Mouse (Mus musculus) MEL (cell line): ENCODE data around the gene Wasl. TPM values are rescaled to one million over a fixed set of nuclear protein-coding genes. Genes with fewer than 3 reads are reported as not detected.

Experiments
- DNase-seq: peaks from one replicate; pipeline ENCODE4 v3.0.0; 2011; ENCODE audit warnings: low read depth, low spot score
- H3K27ac ChIP-seq: 2 replicates; pipeline ENCODE4 v1.5.1; 2012; ENCODE audit warnings: low read depth, mild to moderate bottlenecking, control low read depth, low read length, moderate library complexity; ENCODE audit not compliant: control insufficient read depth
- H3K27me3 ChIP-seq, 2 experiments: fragments of 150-350 bp in 1 of 2; sonication (generic) in 1 of 2; 2 replicates each; pipeline ENCODE4 v1.6.1; 2012; ENCODE audit warnings: low read length in 2 of 2, mild to moderate bottlenecking in 2 of 2, improper control_type of control experiment in 1 of 2, moderate library complexity in 1 of 2; ENCODE audit not compliant: insufficient read depth in 2 of 2, control insufficient read depth in 1 of 2
- H3K36me3 ChIP-seq, 2 experiments: 2 replicates each; pipeline ENCODE4 v1.6.1; 2012 to 2014; ENCODE audit warnings: low read length in 2 of 2, improper control_type of control experiment in 1 of 2, inconsistent platforms in 1 of 2, mild to moderate bottlenecking in 1 of 2; ENCODE audit not compliant: insufficient read depth in 2 of 2, control insufficient read depth in 1 of 2
- H3K4me1 ChIP-seq, 2 experiments: fragments of 150-350 bp in 1 of 2; sonication (generic) in 1 of 2; 2 replicates each; pipeline ENCODE4 v1.6.1; 2012; ENCODE audit warnings: low read length in 2 of 2, improper control_type of control experiment in 1 of 2, mild to moderate bottlenecking in 1 of 2; ENCODE audit not compliant: insufficient read depth in 2 of 2, control insufficient read depth in 1 of 2
- H3K4me3 ChIP-seq, 2 experiments: fragments of 150-350 bp in 1 of 2; sonication (generic) in 1 of 2; 2 replicates each; pipeline ENCODE4 v1.5.1; 2012; ENCODE audit warnings: low read depth in 2 of 2, low read length in 2 of 2, mild to moderate bottlenecking in 2 of 2, moderate library complexity in 2 of 2, control low read depth in 1 of 2, improper control_type of control experiment in 1 of 2; ENCODE audit not compliant: control insufficient read depth in 1 of 2, insufficient read depth in 1 of 2
- H3K79me2 ChIP-seq: 2 replicates; pipeline ENCODE4 v1.6.1; 2012; ENCODE audit warnings: mild to moderate bottlenecking, low read length, moderate library complexity; ENCODE audit not compliant: control insufficient read depth, poor library complexity, insufficient read depth
- H3K9ac ChIP-seq: 2 replicates; pipeline ENCODE4 v1.6.1; 2012; ENCODE audit warnings: low read depth, mild to moderate bottlenecking, control low read depth, low read length, moderate library complexity; ENCODE audit not compliant: control insufficient read depth, poor library complexity, severe bottlenecking
- H3K9me3 ChIP-seq: fragments of 150-350 bp; sonication (generic); replicated peaks from 2 replicates; pipeline ENCODE4 v1.6.1; 2012; ENCODE audit warnings: mild to moderate bottlenecking, low read length, improper control_type of control experiment, moderate library complexity; ENCODE audit not compliant: insufficient read depth
- CHD1 ChIP-seq: IDR thresholded peaks from 2 replicates; pipeline ENCODE4 v1.6.1; 2012; ENCODE audit warnings: low read depth, mild to moderate bottlenecking, inconsistent platforms, low read length, improper control_type of control experiment
- CHD2 ChIP-seq: IDR thresholded peaks from 2 replicates; pipeline ENCODE4 v1.6.1; 2011; ENCODE audit warnings: low read length, improper control_type of control experiment
- ELF1 ChIP-seq: IDR thresholded peaks from 2 replicates; pipeline ENCODE4 v1.6.1; 2014; ENCODE audit warnings: low read depth, mild to moderate bottlenecking, inconsistent platforms, low read length, improper control_type of control experiment, moderate library complexity
- ETS1 ChIP-seq: IDR thresholded peaks from 2 replicates; pipeline ENCODE4 v1.6.1; 2012; ENCODE audit warnings: low read depth, mild to moderate bottlenecking, inconsistent platforms, low read length, improper control_type of control experiment, moderate library complexity
- GATA1 ChIP-seq: IDR thresholded peaks from 2 replicates; pipeline ENCODE4 v1.6.1; 2011; ENCODE audit warnings: low read depth, low read length, improper control_type of control experiment
- HCFC1 ChIP-seq: IDR thresholded peaks from 2 replicates; pipeline ENCODE4 v1.6.1; 2012; ENCODE audit warnings: low read depth, mild to moderate bottlenecking, inconsistent platforms, low read length, improper control_type of control experiment, moderate library complexity
- MXI1 ChIP-seq: IDR thresholded peaks from 2 replicates; pipeline ENCODE4 v1.6.1; 2011; ENCODE audit warnings: mild to moderate bottlenecking, low read depth, low read length, improper control_type of control experiment
- MYC ChIP-seq: IDR thresholded peaks from 2 replicates; pipeline ENCODE4 v1.6.1; 2011; ENCODE audit warnings: low read depth, mild to moderate bottlenecking, low read length, improper control_type of control experiment, moderate library complexity
- NRF1 ChIP-seq: IDR thresholded peaks from 2 replicates; pipeline ENCODE4 v1.6.1; 2014; ENCODE audit warnings: low read depth, mild to moderate bottlenecking, inconsistent platforms, low read length, improper control_type of control experiment, moderate library complexity; ENCODE audit not compliant: poor library complexity, insufficient read depth, severe bottlenecking
- POLR2AphosphoS5 ChIP-seq: IDR thresholded peaks from 2 replicates; pipeline ENCODE4 v1.6.1; 2012; ENCODE audit warnings: low read depth, borderline replicate concordance, mild to moderate bottlenecking, inconsistent platforms, low read length, moderate library complexity, mixed read lengths
- SMC3 ChIP-seq: IDR thresholded peaks from 2 replicates; pipeline ENCODE4 v1.6.1; 2011; ENCODE audit warnings: low read depth, low read length, improper control_type of control experiment
- TBP ChIP-seq: IDR thresholded peaks from 2 replicates; pipeline ENCODE4 v1.8.0; 2011; ENCODE audit warnings: low read depth, low read length, improper control_type of control experiment
- USF1 ChIP-seq: IDR thresholded peaks from 2 replicates; pipeline ENCODE4 v1.6.1; 2014; ENCODE audit warnings: low read depth, mild to moderate bottlenecking, inconsistent platforms, low read length, improper control_type of control experiment, moderate library complexity
- ZC3H11A ChIP-seq: IDR thresholded peaks from 2 replicates; pipeline ENCODE4 v1.6.1; 2012; ENCODE audit warnings: low read depth, mild to moderate bottlenecking, inconsistent platforms, low read length, improper control_type of control experiment
- ZKSCAN1 ChIP-seq: IDR thresholded peaks from 2 replicates; pipeline ENCODE4 v1.6.1; 2012; ENCODE audit warnings: low read depth, mild to moderate bottlenecking, inconsistent platforms, low read length, improper control_type of control experiment, moderate library complexity
- ZMIZ1 ChIP-seq: IDR thresholded peaks from 2 replicates; pipeline ENCODE4 v1.6.1; 2012; ENCODE audit warnings: low read depth, mild to moderate bottlenecking, inconsistent platforms, low read length, improper control_type of control experiment, moderate library complexity
- polyA plus RNA-seq, 2 experiments: library from polyadenylated mRNA; stranded (reverse) in 1 of 2; unstranded in 1 of 2; fragments of >175 nt in 1 of 2; fragments of >200 nt in 1 of 2; gene quantifications; 2 replicates each; pipeline versions ENCODE4 v1.2.1 to v1.2.4; 2012; ENCODE audit warnings: low replicate concordance in 2 of 2, low read depth in 1 of 2; ENCODE audit not compliant: insufficient read length in 2 of 2, insufficient read depth in 1 of 2, missing spikeins in 1 of 2
- total RNA-seq: library from RNA; depleted of rRNA; stranded (reverse); fragments of 300-350 nt; gene quantifications from 2 replicates; pipeline ENCODE4 v1.2.3, GENCODE M21; 2012

Wasl gene
- total and polyA plus RNA-seq, 3 experiments, result 4.3 to 33.3 (median 9.5) TPM

DNA sequence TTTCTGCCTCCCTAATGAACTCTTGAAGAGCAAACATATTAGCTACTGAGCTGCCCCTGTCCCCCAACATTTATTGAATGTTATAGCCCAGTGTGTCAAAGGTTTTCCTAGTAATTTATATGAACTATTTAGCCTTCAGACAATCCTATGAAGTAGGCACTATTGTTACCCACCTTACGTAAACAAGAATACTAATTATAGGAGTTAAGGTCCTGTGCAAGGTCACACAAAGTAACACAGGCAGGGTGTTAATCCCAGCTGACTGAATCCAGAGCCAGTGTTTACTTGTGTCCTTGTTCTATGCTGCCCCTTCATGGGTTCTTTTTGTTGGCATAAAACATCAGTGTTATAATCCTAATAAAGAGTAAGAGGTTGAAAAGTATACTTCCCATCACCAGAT, 95.1 kb downstream of the Wasl start:
- TF ChIP-seq MYC (no peak), POLR2AphosphoS5 (no peak), HCFC1 (no peak), SMC3 (no peak), MXI1 (no peak)

GRCm38 (mm10) chr6:24568963-24569362, 95.8 kb downstream of the Wasl start:
- no peak for DNase-seq
- H3K27ac ChIP-seq, result no peak overlapping the region
- no peak for TF ChIP-seq ZMIZ1
- no peak for TF ChIP-seq GATA1
- no peak for TF ChIP-seq ETS1
- TF ChIP-seq TBP, result no peak
- no peak for TF ChIP-seq MXI1
- TF ChIP-seq ZC3H11A, result no peak
- TF ChIP-seq MYC, result no peak
- no peak for TF ChIP-seq NRF1
- TF ChIP-seq ELF1, result no peak
- no peak for TF ChIP-seq USF1
- TF ChIP-seq POLR2AphosphoS5, result no peak
- no peaks in the 10 kb centered on the region for H3K9me3 ChIP-seq
- H3K27me3 ChIP-seq, result no peaks in the 10 kb centered on the region
- H3K4me1 ChIP-seq, result no peaks in the 10 kb centered on the region
- no peaks in the 10 kb centered on the region for H3K36me3 ChIP-seq
- no peak overlapping the region for H3K4me3 ChIP-seq
- H3K9ac ChIP-seq, result no peak overlapping the region
- H3K79me2 ChIP-seq, result no peaks in the 10 kb centered on the region

More for the DNA sequence above, 95.1 kb downstream of the Wasl start:
- no peak overlapping the region for H3K27ac ChIP-seq
- H3K4me3 ChIP-seq, result no peak overlapping the region
- DNase-seq, result no peak
- no peaks in the 10 kb centered on the region for H3K4me1 ChIP-seq
- H3K9ac ChIP-seq, result no peak overlapping the region
- H3K36me3 ChIP-seq, result no peaks in the 10 kb centered on the region
- H3K79me2 ChIP-seq, result no peaks in the 10 kb centered on the region
- no peaks in the 10 kb centered on the region for H3K27me3 ChIP-seq
- no peaks in the 10 kb centered on the region for H3K9me3 ChIP-seq

GRCm38 (mm10) chr6:24564886-24565285, 99.9 kb downstream of the Wasl start:
- Histone ChIP-seq H3K36me3 (no peaks in the 10 kb centered on the region), H3K9me3 (no peaks in the 10 kb centered on the region), H3K27me3 (no peaks in the 10 kb centered on the region), H3K79me2 (no peaks in the 10 kb centered on the region), H3K4me1 (no peaks in the 10 kb centered on the region)
- no peak for TF ChIP-seq CHD1
- no peak for TF ChIP-seq ZKSCAN1
- TF ChIP-seq CHD2, result no peak
- TF ChIP-seq, all 39 proteins: peak for 0
- no peak for DNase-seq
- Histone ChIP-seq H3K27ac (no peak overlapping the region), H3K4me3 (no peak overlapping the region), H3K9ac (no peak overlapping the region)
